Mouse (Mus musculus): ENCODE measurements at regions not wholly inside any gene's neighbourhood (a gene's known extent, or its start where the extent isn't known, plus 50 kb on each side); places are given as distances from the start of the nearest gene placed in this dataset.

- TF ChIP-seq CHD1 (IDR thresholded peaks at IDR 0.05; ENCODE audit: low read depth, low read length) (no peak), NELFE (IDR thresholded peaks at IDR 0.05; ENCODE audit: low read depth, low read length) (no peak), MYC (IDR thresholded peaks at IDR 0.05; ENCODE audit: low read depth, low read length) (no peak), POLR2AphosphoS5 (IDR thresholded peaks at IDR 0.05; ENCODE audit: borderline replicate concordance, low read depth, low read length) (no peak), ZNF384 (IDR thresholded peaks at IDR 0.05; ENCODE audit: low read depth, low read length) (no peak), CTCF (IDR thresholded peaks at IDR 0.05 in 2 of 3, conservative IDR thresholded peaks at IDR 0.05 in 1 of 3; ENCODE audit: control insufficient read depth in 1 of 3, insufficient read depth in 1 of 3, low read depth in 2 of 3, low read length in 3 of 3, poor library complexity in 1 of 3, severe bottlenecking in 1 of 3) (no peak), GATA1 (IDR thresholded peaks at IDR 0.05; ENCODE audit: low read depth, low read length) (no peak), E2F4 (IDR thresholded peaks at IDR 0.05; ENCODE audit: borderline replicate concordance, low read depth, low read length) (no peak), TCF12 (IDR thresholded peaks at IDR 0.05; ENCODE audit: low read depth, low read length) (no peak), MAZ (IDR thresholded peaks at IDR 0.05; ENCODE audit: low read depth, low read length) (no peak), RCOR1 (IDR thresholded peaks at IDR 0.05; ENCODE audit: low read depth, low read length) (no peak), RAD21 (IDR thresholded peaks at IDR 0.05; ENCODE audit: low read depth, low read length) (no peak), SIN3A (IDR thresholded peaks at IDR 0.05; ENCODE audit: low read length) (no peak), UBTF (IDR thresholded peaks at IDR 0.05; ENCODE audit: borderline replicate concordance, insufficient read depth, low read depth, low read length) (no peak), GABPA (IDR thresholded peaks at IDR 0.05; ENCODE audit: low read depth, low read length) (no peak), ETS1 (IDR thresholded peaks at IDR 0.05; ENCODE audit: low read depth, low read length) (no peak)
- no peaks in the 10 kb centered on the region for H3K79me2 ChIP-seq (ENCODE audit: control insufficient read depth, insufficient read depth, low read length, poor library complexity)
- no peaks in the 10 kb centered on the region for H3K27me3 ChIP-seq (ENCODE audit: control insufficient read depth in 1 of 2, insufficient read depth in 2 of 2, low read length in 2 of 2)
- H3K36me3 ChIP-seq (ENCODE audit: control insufficient read depth in 1 of 2, insufficient read depth in 2 of 2, low read length in 2 of 2), result peaks cover 0 to 4% of the 10 kb centered on the region in 2 experiments; a peak in 2 of 4 replicates
- no peak overlapping the region for H3K4me3 ChIP-seq (ENCODE audit: control insufficient read depth in 1 of 2, insufficient read depth in 1 of 2, low read depth in 2 of 2, low read length in 2 of 2)
- no peaks in the 10 kb centered on the region for H3K9me3 ChIP-seq (replicated peaks; ENCODE audit: insufficient read depth, low read length)
- H3K27ac ChIP-seq (ENCODE audit: control insufficient read depth, low read depth, low read length), result no peak overlapping the region
- H3K9ac ChIP-seq (ENCODE audit: control insufficient read depth, low read depth, low read length, poor library complexity, severe bottlenecking), result no peak overlapping the region
- H3K4me1 ChIP-seq (ENCODE audit: control insufficient read depth in 1 of 2, insufficient read depth in 2 of 2, low read length in 2 of 2), result peaks cover 0 to 5% of the 10 kb centered on the region in 2 experiments; a peak in 1 of 4 replicates
- peak; percentile 10 for DNase-seq (ENCODE audit: low read depth, low spot score)
Measured at GRCm38 (mm10) chrX:121301915-121302314, 989.0 kb upstream of the H2afb3 start.

GRCm38 (mm10) chrX:121291239-121291638, 978.3 kb upstream of the H2afb3 start:
- no peak overlapping the region for H3K4me3 ChIP-seq (ENCODE audit: control insufficient read depth in 1 of 2, insufficient read depth in 1 of 2, low read depth in 2 of 2, low read length in 2 of 2)
- no peaks in the 10 kb centered on the region for H3K9me3 ChIP-seq (replicated peaks; ENCODE audit: insufficient read depth, low read length)
- no peaks in the 10 kb centered on the region for H3K27me3 ChIP-seq (ENCODE audit: control insufficient read depth in 1 of 2, insufficient read depth in 2 of 2, low read length in 2 of 2)
- TF ChIP-seq GATA1 (IDR thresholded peaks at IDR 0.05; ENCODE audit: low read depth, low read length), result peak; percentile 49; the same call in 1 of the 2 replicates
- TF ChIP-seq KAT2A (conservative IDR thresholded peaks at IDR 0.05; ENCODE audit: low read depth, low read length), result no peak
- no peak for TF ChIP-seq GABPA (IDR thresholded peaks at IDR 0.05; ENCODE audit: low read depth, low read length)
- peak; percentile 44; the same call in 1 of the 2 replicates for TF ChIP-seq RCOR1 (IDR thresholded peaks at IDR 0.05; ENCODE audit: low read depth, low read length)
- peak; percentile 41 to 56; a peak in 2 of 4 replicates for TF ChIP-seq EP300 (IDR thresholded peaks at IDR 0.05; ENCODE audit: low read depth in 1 of 2, low read length in 2 of 2)
- TF ChIP-seq TCF12 (IDR thresholded peaks at IDR 0.05; ENCODE audit: low read depth, low read length), result peak; percentile 88; the same call in 1 of the 2 replicates
- no peaks in the 10 kb centered on the region for H3K79me2 ChIP-seq (ENCODE audit: control insufficient read depth, insufficient read depth, low read length, poor library complexity)
- peak; percentile 16 for DNase-seq (ENCODE audit: low read depth, low spot score)
- no peaks in the 10 kb centered on the region; a peak in 1 of 4 replicates for H3K4me1 ChIP-seq (ENCODE audit: control insufficient read depth in 1 of 2, insufficient read depth in 2 of 2, low read length in 2 of 2)
- no peak overlapping the region for H3K27ac ChIP-seq (ENCODE audit: control insufficient read depth, low read depth, low read length)
- no peaks in the 10 kb centered on the region; a peak in 1 of 4 replicates for H3K36me3 ChIP-seq (ENCODE audit: control insufficient read depth in 1 of 2, insufficient read depth in 2 of 2, low read length in 2 of 2)
- H3K9ac ChIP-seq (ENCODE audit: control insufficient read depth, low read depth, low read length, poor library complexity, severe bottlenecking), result no peak overlapping the region

Measured in MEL (cell line).